Mouse (Mus musculus) erythroblast, embryonic 14.5 days (primary cell): ENCODE data around the gene Itgb3.

ENCODE experiments used
- GATA1 ChIP-seq: IDR thresholded peaks from 2 replicates; pipeline ENCODE4 v1.6.1; 2012; ENCODE audit warnings: low read length, inconsistent platforms, mixed read lengths
- TAL1 ChIP-seq: IDR thresholded peaks from 3 replicates; pipeline ENCODE4 v1.6.1; 2012; ENCODE audit warnings: low read length, inconsistent platforms, mixed read lengths

- TF ChIP-seq GATA1 = no peak
- TF ChIP-seq TAL1 = no peak
Observed at GRCm38 (mm10) chr11:104663241-104663877, 55.6 kb downstream of the Itgb3 start.
